Mouse (Mus musculus): Measurements from ENCODE around the gene Gm28051.

DNA sequence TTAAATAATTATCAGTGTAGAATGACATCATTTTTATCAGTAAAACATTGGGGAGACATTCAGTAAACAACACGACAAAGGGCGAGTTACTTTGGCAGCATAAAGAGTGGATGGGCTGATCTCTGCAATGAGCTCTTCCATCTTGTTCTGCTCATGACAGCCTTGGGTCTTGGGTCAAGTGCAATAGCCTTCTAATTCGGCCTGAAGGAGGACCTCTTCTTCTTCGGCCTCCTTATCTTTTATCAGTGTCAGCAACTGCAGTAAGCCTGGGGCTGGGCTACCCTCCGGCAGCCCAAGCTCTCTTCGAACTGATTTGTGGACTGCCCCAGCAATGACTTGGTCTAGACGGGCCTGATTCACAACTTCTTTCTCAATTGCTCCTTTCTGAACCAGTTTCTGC is 15.5 kb downstream of the Gm28051 start:
- TF ChIP-seq CTCF (IDR thresholded peaks at IDR 0.05; ENCODE audit: insufficient read depth, low read depth, low read length) (no peak), POLR2A (IDR thresholded peaks at IDR 0.05; ENCODE audit: insufficient read depth, low read depth, low read length) (no peak)
